Mouse (Mus musculus) bone marrow, adult 2 months (tissue): ENCODE results near the gene Zfp239. TPM values are rescaled to one million over a fixed set of nuclear protein-coding genes. Genes with fewer than 3 reads are reported as not detected.

ENCODE experiments used
- H3K27ac ChIP-seq: fragments of 200-500 bp; 2 replicates; pipeline ENCODE4 v1.5.1; 2012; ENCODE audit warnings: low read depth, mild to moderate bottlenecking, control low read depth, inconsistent platforms, low read length; ENCODE audit not compliant: control insufficient read depth, poor library complexity, insufficient read depth
- H3K4me1 ChIP-seq: fragments of 200-500 bp; 2 replicates; pipeline ENCODE4 v1.6.1; 2011; ENCODE audit warnings: low read length; ENCODE audit not compliant: control insufficient read depth, insufficient read depth
- H3K4me3 ChIP-seq: fragments of 200-500 bp; replicated peaks from 2 replicates; pipeline ENCODE3; 2011; ENCODE audit warnings: mild to moderate bottlenecking, low read depth, low read length, control low read depth; ENCODE audit not compliant: control insufficient read depth
- CTCF ChIP-seq: fragments of 200-500 bp; IDR thresholded peaks from 2 replicates; pipeline ENCODE4 v1.5.1; 2011; ENCODE audit warnings: low read length, control low read depth; ENCODE audit not compliant: control insufficient read depth, insufficient read depth
- POLR2A ChIP-seq: fragments of 200-500 bp; IDR thresholded peaks from 2 replicates; pipeline ENCODE4 v1.6.1; 2011; ENCODE audit warnings: low read depth, mild to moderate bottlenecking, control low read depth, low read length, borderline replicate concordance; ENCODE audit not compliant: control insufficient read depth
- WGBS: fragments of 180-500 bp; shearing (Covaris S2); methylation state at CpG from one replicate; pipeline ENCODE4 v1.1.7; 2018; 5-methylcytosine and 5-hydroxymethylcytosine counted together
- polyA plus RNA-seq: library from polyadenylated mRNA; stranded (reverse); fragments of >200 nt; gene quantifications from 2 replicates; pipeline ENCODE4 v1.2.4, GENCODE M21; 2011; ENCODE audit warnings: low replicate concordance; ENCODE audit not compliant: missing spikeins, insufficient read depth, insufficient read length

Gene Zfp239
- polyA plus RNA-seq, 1 experiment: 1.3 TPM

DNA sequence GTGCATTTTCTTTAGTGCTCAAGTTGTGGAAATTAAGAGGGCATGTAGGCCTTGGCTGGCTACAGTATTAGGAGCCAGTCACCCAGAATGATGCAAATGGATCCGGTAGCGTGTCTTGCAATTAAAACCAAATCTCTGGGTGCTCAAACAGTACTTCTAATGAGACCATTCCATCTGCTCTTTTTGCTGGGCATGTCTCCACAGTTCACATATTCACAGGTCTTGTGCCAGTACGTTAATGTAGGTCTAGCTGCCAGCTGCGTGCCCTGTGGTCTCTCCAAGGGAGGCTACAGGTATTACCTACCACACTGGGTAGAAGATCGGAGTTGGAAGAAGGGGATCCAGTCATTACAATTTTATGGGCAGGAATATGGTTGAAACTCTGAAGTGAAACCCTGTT is 56.1 kb downstream of the Zfp239 start:
- 2% methylated on average over 5 of the region's 5 CpGs for WGBS
- Histone ChIP-seq H3K4me3 (peak overlapping the region; percentile 88), H3K27ac (no peak overlapping the region), H3K4me1 (no peaks in the 10 kb centered on the region; the same call in 1 of the 2 replicates)
- TF ChIP-seq CTCF: no peak
- TF ChIP-seq POLR2A: no peak

DNA sequence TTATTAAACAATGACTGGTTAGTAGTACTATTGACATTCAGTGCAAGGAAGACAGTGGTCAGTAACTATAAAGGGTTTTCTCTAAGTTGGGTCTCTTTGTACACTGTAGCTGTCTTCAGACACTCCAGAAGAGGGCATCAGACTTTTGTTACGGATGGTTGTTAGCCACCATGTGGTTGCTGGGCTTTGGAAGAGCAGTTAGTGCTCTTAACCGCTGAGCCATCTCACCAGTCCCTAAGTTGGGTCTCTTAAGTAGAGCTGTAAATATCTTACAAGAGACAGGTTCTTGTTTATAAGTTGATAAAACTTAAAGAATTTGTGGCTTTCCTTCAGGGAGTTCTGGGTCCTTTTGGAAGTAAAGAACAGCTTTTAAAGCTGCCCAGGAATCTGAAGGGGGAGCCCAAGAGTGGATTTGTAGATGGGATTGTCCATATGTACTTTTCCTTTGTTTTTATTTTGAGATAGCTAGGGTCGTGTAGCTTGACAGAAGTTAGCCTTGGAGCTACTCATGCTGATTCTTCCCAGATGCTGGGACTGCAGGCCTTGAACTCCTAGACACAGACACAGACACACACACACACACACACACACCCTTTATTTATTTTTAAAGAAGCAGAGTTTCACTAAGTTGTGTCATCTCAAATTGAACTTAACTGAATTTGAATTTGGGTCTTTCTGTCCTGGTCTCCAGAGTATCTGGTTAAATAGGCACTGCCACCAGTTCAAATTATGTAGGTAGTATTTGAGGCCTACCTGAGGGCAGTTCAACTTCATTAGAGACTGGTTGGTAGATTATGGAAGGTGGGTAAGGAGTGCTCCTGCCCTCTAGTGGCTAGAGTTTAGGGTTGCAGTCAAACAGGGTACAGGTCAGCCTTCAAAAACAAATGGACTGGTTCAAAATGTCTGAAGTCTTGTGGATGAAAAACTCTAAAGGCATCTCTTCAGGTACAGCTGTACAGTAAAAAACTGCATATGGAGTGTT is 59.0 kb downstream of the Zfp239 start:
- Histone ChIP-seq H3K4me1 (no peaks in the 10 kb centered on the region; the same call in 1 of the 2 replicates), H3K4me3 (no peak overlapping the region), H3K27ac (no peak overlapping the region)
- WGBS: 31% methylated on average over 3 of the region's 3 CpGs
- TF ChIP-seq POLR2A (no peak), CTCF (peak; percentile 47)

DNA sequence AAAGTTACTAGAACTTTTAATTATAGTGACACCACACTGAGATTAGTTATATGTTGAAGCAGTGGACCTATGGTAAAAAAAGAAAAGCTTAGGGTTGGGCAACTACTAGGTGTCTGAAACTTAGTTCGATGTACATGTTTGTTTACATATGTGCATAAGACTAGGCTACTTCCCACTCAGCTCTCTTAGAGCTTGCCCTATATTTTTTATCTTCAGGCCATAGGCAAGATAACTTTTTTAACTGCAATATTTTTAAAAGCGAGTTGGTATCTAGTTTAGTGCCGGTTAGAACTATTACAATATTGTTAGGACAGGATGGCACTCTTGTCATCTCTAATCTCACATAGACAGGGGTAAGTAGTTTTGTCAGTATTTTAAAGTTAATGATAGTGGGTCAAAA is 60.1 kb downstream of the Zfp239 start:
- TF ChIP-seq CTCF (no peak), POLR2A (no peak)
- 72% methylated on average over 3 of the region's 3 CpGs for WGBS
- no peak overlapping the region for H3K27ac ChIP-seq
- H3K4me1 ChIP-seq: no peaks in the 10 kb centered on the region; the same call in 1 of the 2 replicates
- H3K4me3 ChIP-seq: no peak overlapping the region

Other genes starting within 250 kb of the Zfp239 start
- 7.2 and 8.3 TPM in 2 replicates for gene Zfp637, start 20.9 kb upstream of the Zfp239 start, polyA plus RNA-seq
- 200 and 242 TPM in 2 replicates for gene Hnrnpf, start 38.2 kb downstream of the Zfp239 start, polyA plus RNA-seq
- not detected in 2 replicates for gene Fxyd4, start 75.6 kb downstream of the Zfp239 start, polyA plus RNA-seq
- gene Rasgef1a, start 149.3 kb downstream of the Zfp239 start, polyA plus RNA-seq: 0.45 TPM in 1 of 2 replicates, not detected in the other